Mouse (Mus musculus): Measurements from ENCODE around the gene Fam78a. TPM values are rescaled to one million over a fixed set of nuclear protein-coding genes. Genes with fewer than 3 reads are reported as not detected.

The Fam78a gene
- polyA plus RNA-seq, 1 experiment from 2014 or later: 3.1 TPM

- peak; percentile 41; the same call in 1 of the 2 replicates for ATAC-seq (ENCODE audit: insufficient read depth, low FRiP score, low TSS enrichment)
- H3K9me3 ChIP-seq (ENCODE audit: control insufficient read depth, low read length): no peaks in the 10 kb centered on the region
- H3K27me3 ChIP-seq (ENCODE audit: control insufficient read depth, insufficient read depth, low read length): no peaks in the 10 kb centered on the region
- H3K4me2 ChIP-seq (ENCODE audit: low read depth): no peak overlapping the region
- H3K27ac ChIP-seq (ENCODE audit: low read depth, low read length): peak overlapping the region; percentile 70
- H3K9ac ChIP-seq (ENCODE audit: low read length): 0 out of 2 replicates have a peak overlapping the region, but pooled peaks have one; percentile 22
- H3K4me3 ChIP-seq (ENCODE audit: low read depth, low read length): no peak overlapping the region
- H3K36me3 ChIP-seq (ENCODE audit: control insufficient read depth, insufficient read depth, low read length): no peaks in the 10 kb centered on the region
- H3K4me1 ChIP-seq (ENCODE audit: control insufficient read depth, insufficient read depth, low read length): peaks cover 11% of the 10 kb centered on the region
- DNase-seq (ENCODE audit: low spot score): peak; percentile 54
- 61% methylated on average over 16 of the region's 16 CpGs for WGBS
These were observed 20.7 kb upstream of the Fam78a start for GRCm38 (mm10) chr2:32105117-32105913.

DNA sequence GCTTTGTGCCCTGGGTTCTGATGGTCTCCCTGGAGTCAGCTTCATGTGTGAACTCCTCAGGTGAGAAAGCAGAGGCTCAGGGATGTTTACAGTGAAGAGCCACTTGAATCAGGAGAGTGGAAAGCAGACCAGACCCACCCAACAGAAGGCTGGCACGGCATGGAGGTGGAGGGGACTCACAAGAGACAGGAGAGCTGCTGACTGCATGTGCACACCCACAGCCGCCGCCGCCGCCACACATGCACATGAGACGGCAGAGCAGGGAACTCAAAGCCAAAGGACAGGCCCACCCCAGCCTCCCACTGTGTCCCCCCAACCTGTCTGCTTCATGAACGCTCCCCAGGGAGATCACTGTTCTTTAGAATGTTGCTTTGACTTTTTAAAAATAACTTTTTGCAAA lies 19.5 kb upstream of the Fam78a start:
- H3K27me3 ChIP-seq (ENCODE audit: control insufficient read depth, insufficient read depth, low read length): no peaks in the 10 kb centered on the region

GRCm38 (mm10) chr2:32103557-32103956 lies 18.9 kb upstream of the Fam78a start:
- Histone ChIP-seq H3K4me1 (ENCODE audit: control insufficient read depth, insufficient read depth, low read length) (peaks cover 11% of the 10 kb centered on the region), H3K4me3 (ENCODE audit: low read depth, low read length) (no peak overlapping the region)
- ATAC-seq (ENCODE audit: insufficient read depth, low FRiP score, low TSS enrichment): no peak

More for the DNA sequence above, 19.5 kb upstream of the Fam78a start:
- 93% methylated on average over 7 of the region's 7 CpGs for WGBS
- DNase-seq (ENCODE audit: low spot score) (no peak), ATAC-seq (ENCODE audit: insufficient read depth, low FRiP score, low TSS enrichment) (no peak)
- no peaks in the 10 kb centered on the region for H3K9me3 ChIP-seq (ENCODE audit: control insufficient read depth, low read length)
- no peak overlapping the region for H3K4me2 ChIP-seq (ENCODE audit: low read depth)
- no peak overlapping the region for H3K4me3 ChIP-seq (ENCODE audit: low read depth, low read length)
- H3K36me3 ChIP-seq (ENCODE audit: control insufficient read depth, insufficient read depth, low read length): no peaks in the 10 kb centered on the region
- no peak overlapping the region for H3K27ac ChIP-seq (ENCODE audit: low read depth, low read length)
- no peak overlapping the region for H3K9ac ChIP-seq (ENCODE audit: low read length)
- peaks cover 11% of the 10 kb centered on the region for H3K4me1 ChIP-seq (ENCODE audit: control insufficient read depth, insufficient read depth, low read length)

DNA sequence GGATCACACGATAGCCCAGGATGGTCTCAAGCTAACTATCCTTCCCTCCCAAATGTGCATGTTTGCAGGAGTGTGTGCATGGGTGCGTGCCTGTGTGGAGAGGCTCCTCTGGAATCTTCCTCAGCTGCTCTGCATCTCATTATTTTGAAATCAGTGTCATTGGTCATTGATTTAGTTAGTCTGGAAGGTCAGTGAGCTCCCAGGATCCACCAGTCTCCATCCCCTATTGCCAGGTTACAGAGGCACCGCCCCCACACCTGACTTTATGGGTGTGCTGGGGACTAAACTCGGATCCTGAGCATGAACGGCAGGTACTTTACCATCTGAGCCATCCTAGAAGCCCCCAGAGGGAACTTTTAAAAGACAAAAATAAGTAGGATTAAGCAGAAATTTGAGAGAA lies 18.3 kb upstream of the Fam78a start:
- ATAC-seq (ENCODE audit: insufficient read depth, low FRiP score, low TSS enrichment): no peak
- Histone ChIP-seq H3K27ac (ENCODE audit: low read depth, low read length) (no peak overlapping the region), H3K27me3 (ENCODE audit: control insufficient read depth, insufficient read depth, low read length) (no peaks in the 10 kb centered on the region), H3K4me1 (ENCODE audit: control insufficient read depth, insufficient read depth, low read length) (peaks cover 11% of the 10 kb centered on the region), H3K36me3 (ENCODE audit: control insufficient read depth, insufficient read depth, low read length) (no peaks in the 10 kb centered on the region), H3K9me3 (ENCODE audit: control insufficient read depth, low read length) (no peaks in the 10 kb centered on the region), H3K4me3 (ENCODE audit: low read depth, low read length) (no peak overlapping the region), H3K4me2 (ENCODE audit: low read depth) (no peak overlapping the region), H3K9ac (ENCODE audit: low read length) (no peak overlapping the region)
- no peak for DNase-seq (ENCODE audit: low spot score)
- 52% methylated on average over 5 of the region's 5 CpGs for WGBS

More at GRCm38 (mm10) chr2:32103557-32103956, 18.9 kb upstream of the Fam78a start:
- no peak overlapping the region for H3K9ac ChIP-seq (ENCODE audit: low read length)
- no peaks in the 10 kb centered on the region for H3K9me3 ChIP-seq (ENCODE audit: control insufficient read depth, low read length)
- DNase-seq (ENCODE audit: low spot score): no peak
- no peaks in the 10 kb centered on the region for H3K27me3 ChIP-seq (ENCODE audit: control insufficient read depth, insufficient read depth, low read length)
- no peaks in the 10 kb centered on the region for H3K36me3 ChIP-seq (ENCODE audit: control insufficient read depth, insufficient read depth, low read length)
- no peak overlapping the region for H3K27ac ChIP-seq (ENCODE audit: low read depth, low read length)
- 77% methylated on average over 7 of the region's 7 CpGs for WGBS
- no peak overlapping the region for H3K4me2 ChIP-seq (ENCODE audit: low read depth)

- H3K4me2 ChIP-seq (ENCODE audit: low read depth): peak overlapping the region; percentile 58
- no peak for DNase-seq (ENCODE audit: low spot score)
- H3K27me3 ChIP-seq (ENCODE audit: control insufficient read depth, insufficient read depth, low read length): no peaks in the 10 kb centered on the region
- H3K4me1 ChIP-seq (ENCODE audit: control insufficient read depth, insufficient read depth, low read length): peaks cover 10% of the 10 kb centered on the region; the same call in 1 of the 2 replicates
- H3K9ac ChIP-seq (ENCODE audit: low read length): peak overlapping the region; percentile 54
- no peaks in the 10 kb centered on the region for H3K9me3 ChIP-seq (ENCODE audit: control insufficient read depth, low read length)
- H3K27ac ChIP-seq (ENCODE audit: low read depth, low read length): peak overlapping the region; percentile 78; the same call in 1 of the 2 replicates
- peak overlapping the region; percentile 25 for H3K4me3 ChIP-seq (ENCODE audit: low read depth, low read length)
- H3K36me3 ChIP-seq (ENCODE audit: control insufficient read depth, insufficient read depth, low read length): no peaks in the 10 kb centered on the region
- 87% methylated on average over 10 of the region's 10 CpGs for WGBS
- ATAC-seq (ENCODE audit: insufficient read depth, low FRiP score, low TSS enrichment): no peak
These were observed 11.4 kb upstream of the Fam78a start for GRCm38 (mm10) chr2:32096122-32096420.

DNA sequence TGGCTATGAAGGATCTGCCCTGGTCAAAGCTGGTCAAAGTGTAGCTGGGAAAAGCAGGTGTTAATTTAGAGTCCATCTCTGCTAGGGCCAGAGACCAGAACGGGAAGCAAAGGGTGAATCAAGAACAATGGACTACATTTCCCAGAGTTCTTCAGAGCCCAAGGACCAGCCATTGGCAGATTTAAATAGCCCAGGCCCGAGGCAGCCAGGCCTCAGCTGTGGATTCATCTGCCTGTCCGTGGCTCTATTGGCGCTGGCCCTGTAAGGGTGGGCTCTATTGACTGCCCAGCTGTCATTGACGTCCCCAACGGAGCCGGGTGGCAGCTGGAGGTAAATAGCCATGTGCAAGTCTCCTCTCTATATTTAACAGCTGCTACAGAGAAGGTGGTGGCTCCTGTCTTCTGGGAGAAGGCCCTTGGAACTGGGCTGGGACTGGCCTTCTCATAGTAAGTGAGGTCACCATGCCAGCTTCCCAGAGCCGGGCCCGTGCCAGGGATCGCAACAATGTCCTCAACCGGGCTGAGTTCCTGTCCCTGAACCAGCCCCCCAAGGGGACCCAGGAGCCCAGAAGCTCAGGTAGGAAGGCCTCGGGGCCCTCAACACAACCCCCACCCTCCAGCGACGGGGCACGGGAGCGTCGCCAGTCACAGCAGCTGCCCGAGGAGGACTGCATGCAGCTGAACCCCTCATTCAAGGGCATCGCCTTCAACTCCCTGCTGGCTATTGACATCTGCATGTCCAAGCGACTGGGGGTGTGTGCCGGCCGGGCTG lies 10.9 kb upstream of the Fam78a start, which contains the start of gene Plpp7:
Plpp7 (plus strand) TSS at position 178 of the 771 bp plus-strand sequence.
- H3K4me3 ChIP-seq (ENCODE audit: low read depth, low read length): peak within 1 kb of the TSS; percentile 25
- no peaks in the 10 kb centered on the region for H3K36me3 ChIP-seq (ENCODE audit: control insufficient read depth, insufficient read depth, low read length)
- ATAC-seq (ENCODE audit: insufficient read depth, low FRiP score, low TSS enrichment): peak; percentile 81
- H3K27me3 ChIP-seq (ENCODE audit: control insufficient read depth, insufficient read depth, low read length): no peaks in the 10 kb centered on the region
- H3K4me2 ChIP-seq (ENCODE audit: low read depth): peak within 1 kb of the TSS; percentile 58
- peak; percentile 81 for DNase-seq (ENCODE audit: low spot score)
- no peaks in the 10 kb centered on the region for H3K9me3 ChIP-seq (ENCODE audit: control insufficient read depth, low read length)
- 51% methylated on average over 22 of the region's 22 CpGs for WGBS
- H3K27ac ChIP-seq (ENCODE audit: low read depth, low read length): peak within 1 kb of the TSS; percentile 78
- H3K9ac ChIP-seq (ENCODE audit: low read length): peak within 1 kb of the TSS; percentile 54
- H3K4me1 ChIP-seq (ENCODE audit: control insufficient read depth, insufficient read depth, low read length): peaks cover 10% of the 10 kb centered on the region; the same call in 1 of the 2 replicates

GRCm38 (mm10) chr2:32094001-32094707 lies 9.5 kb upstream of the Fam78a start:
- H3K36me3 ChIP-seq (ENCODE audit: control insufficient read depth, insufficient read depth, low read length): no peaks in the 10 kb centered on the region
- no peaks in the 10 kb centered on the region for H3K9me3 ChIP-seq (ENCODE audit: control insufficient read depth, low read length)
- no peak overlapping the region for H3K4me2 ChIP-seq (ENCODE audit: low read depth)
- H3K9ac ChIP-seq (ENCODE audit: low read length): no peak overlapping the region
- no peak overlapping the region for H3K27ac ChIP-seq (ENCODE audit: low read depth, low read length)
- H3K4me1 ChIP-seq (ENCODE audit: control insufficient read depth, insufficient read depth, low read length): peaks cover 10% of the 10 kb centered on the region; the same call in 1 of the 2 replicates
- DNase-seq (ENCODE audit: low spot score) (no peak), ATAC-seq (ENCODE audit: insufficient read depth, low FRiP score, low TSS enrichment) (no peak)
- 86% methylated on average over 7 of the region's 7 CpGs for WGBS
- H3K4me3 ChIP-seq (ENCODE audit: low read depth, low read length): no peak overlapping the region
- H3K27me3 ChIP-seq (ENCODE audit: control insufficient read depth, insufficient read depth, low read length): no peaks in the 10 kb centered on the region

GRCm38 (mm10) chr2:32091956-32092355 lies 7.3 kb upstream of the Fam78a start:
- peaks cover 15% of the 10 kb centered on the region; the same call in 1 of the 2 replicates for H3K4me1 ChIP-seq (ENCODE audit: control insufficient read depth, insufficient read depth, low read length)
- no peak overlapping the region for H3K4me3 ChIP-seq (ENCODE audit: low read depth, low read length)
- no peaks in the 10 kb centered on the region for H3K36me3 ChIP-seq (ENCODE audit: control insufficient read depth, insufficient read depth, low read length)
- no peak for ATAC-seq (ENCODE audit: insufficient read depth, low FRiP score, low TSS enrichment)
- 73% methylated on average over 3 of the region's 3 CpGs for WGBS
- 0 out of 2 replicates have a peak, but pooled peaks cover 9% of the 10 kb centered on the region for H3K27me3 ChIP-seq (ENCODE audit: control insufficient read depth, insufficient read depth, low read length)
- H3K27ac ChIP-seq (ENCODE audit: low read depth, low read length): no peak overlapping the region
- no peak for DNase-seq (ENCODE audit: low spot score)
- H3K9ac ChIP-seq (ENCODE audit: low read length): no peak overlapping the region
- H3K4me2 ChIP-seq (ENCODE audit: low read depth): no peak overlapping the region
- no peaks in the 10 kb centered on the region for H3K9me3 ChIP-seq (ENCODE audit: control insufficient read depth, low read length)
